Mouse (Mus musculus) heart, adult 2 months (tissue): ENCODE measurements around the gene Ubxn10. TPM values are rescaled to one million over a fixed set of nuclear protein-coding genes. Genes with fewer than 3 reads are reported as not detected.
A peak's percentile ranks its signal among the peaks of the same experiment; 100 is the strongest.

Experiments
- DNase-seq, 2 experiments: peaks; one replicate each; pipeline ENCODE4 v3.0.0; 2021
- H3K27ac ChIP-seq: fragments of 200-600 bp; 2 replicates; pipeline ENCODE4 v1.8.1; 2022
- H3K27me3 ChIP-seq: fragments of 200-500 bp; 2 replicates; pipeline ENCODE4 v1.6.1; 2012; ENCODE audit warnings: mild to moderate bottlenecking, low read length, inconsistent platforms, mixed read lengths; ENCODE audit not compliant: control insufficient read depth, insufficient read depth
- H3K36me3 ChIP-seq: fragments of 200-500 bp; 2 replicates; pipeline ENCODE4 v1.6.1; 2012; ENCODE audit warnings: low read length, inconsistent platforms; ENCODE audit not compliant: control insufficient read depth, insufficient read depth
- H3K4me1 ChIP-seq: fragments of 200-500 bp; 2 replicates; pipeline ENCODE4 v1.6.1; 2011; ENCODE audit warnings: low read length; ENCODE audit not compliant: control insufficient read depth, insufficient read depth
- H3K4me3 ChIP-seq: fragments of 200-600 bp; 2 replicates; pipeline ENCODE4 v1.8.1; 2022
- H3K79me2 ChIP-seq: fragments of 200-500 bp; replicated peaks from 2 replicates; pipeline ENCODE4 v1.6.1; 2012; ENCODE audit warnings: mild to moderate bottlenecking, inconsistent platforms, low read length, moderate library complexity, mixed read lengths; ENCODE audit not compliant: control insufficient read depth, insufficient read depth
- H3K9ac ChIP-seq: fragments of 200-500 bp; 2 replicates; pipeline ENCODE4 v1.6.1; 2012; ENCODE audit warnings: low read depth, mild to moderate bottlenecking, control low read depth, inconsistent platforms, low read length, mixed read lengths
- CTCF ChIP-seq: fragments of 200-600 bp; IDR thresholded peaks from 2 replicates; pipeline ENCODE4 v1.8.1; 2022; ENCODE audit warnings: antibody characterized with exemption, mild to moderate bottlenecking, moderate library complexity
- EP300 ChIP-seq: fragments of 200-500 bp; IDR thresholded peaks from 2 replicates; pipeline ENCODE4 v1.6.1; 2011; ENCODE audit warnings: low read depth, low read length, control low read depth; ENCODE audit not compliant: insufficient read depth
- POLR2A ChIP-seq: fragments of 200-500 bp; IDR thresholded peaks from 2 replicates; pipeline ENCODE4 v1.6.1; 2011; ENCODE audit warnings: mild to moderate bottlenecking, low read depth, low read length, control low read depth; ENCODE audit not compliant: insufficient read depth
- WGBS: fragments of 180-500 bp; shearing (Covaris S2); methylation state at CpG from one replicate; pipeline ENCODE4 v1.1.7; 2018; 5-methylcytosine and 5-hydroxymethylcytosine counted together
- intact Hi-C: fragments of 180-260 bp; cut with DNase I; formaldehyde crosslinking; loops from one replicate; pipeline ENCODE4 v1.15.1; 2025
- polyA plus RNA-seq: library from polyadenylated mRNA; depleted of rRNA; stranded (reverse); fragments of >200 nt; gene quantifications from 2 replicates; pipeline ENCODE4 v1.2.3, GENCODE M21; 2012
- total RNA-seq, 2 experiments: library from RNA; stranded (reverse); gene quantifications; 2 replicates each; pipeline ENCODE4 v1.2.3; 2021

Gene Ubxn10
- total and polyA plus RNA-seq, 3 experiments, result 1.6 to 7.2 (median 2.7) TPM

DNA sequence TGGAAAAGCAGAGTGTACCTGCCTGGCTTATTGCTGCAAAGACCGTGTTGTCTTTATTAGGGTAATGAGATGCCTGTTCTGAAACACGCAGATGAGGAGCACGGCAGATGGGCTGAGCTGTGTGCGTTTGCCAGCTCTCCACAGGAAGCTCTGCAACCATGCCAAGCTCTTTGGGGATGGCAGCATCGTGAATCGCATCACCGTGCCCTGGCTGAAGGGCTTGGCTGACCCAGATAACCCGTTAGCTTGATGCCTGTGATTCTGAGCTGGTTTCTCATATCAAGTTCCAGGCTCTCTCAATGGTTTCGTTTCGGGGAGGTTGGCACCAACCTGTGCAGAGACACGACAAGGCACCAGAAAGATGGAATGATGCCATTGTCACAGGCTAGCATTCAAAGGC lies 26.3 kb downstream of the Ubxn10 start:
- no peak overlapping the region for H3K9ac ChIP-seq
- intact Hi-C loops, result no loop called here
- no peaks in the 10 kb centered on the region for H3K36me3 ChIP-seq
- WGBS, result 75% methylated on average over 11 of the region's 11 CpGs
- no peak overlapping the region for H3K4me3 ChIP-seq
- no peaks in the 10 kb centered on the region for H3K79me2 ChIP-seq
- no peak overlapping the region for H3K27ac ChIP-seq
- TF ChIP-seq CTCF, result no peak
- TF ChIP-seq EP300, result no peak
- no peak for TF ChIP-seq POLR2A
- DNase-seq, result peak in 1 of 2 experiments; percentile 10
- no peaks in the 10 kb centered on the region for H3K4me1 ChIP-seq
- no peaks in the 10 kb centered on the region for H3K27me3 ChIP-seq

DNA sequence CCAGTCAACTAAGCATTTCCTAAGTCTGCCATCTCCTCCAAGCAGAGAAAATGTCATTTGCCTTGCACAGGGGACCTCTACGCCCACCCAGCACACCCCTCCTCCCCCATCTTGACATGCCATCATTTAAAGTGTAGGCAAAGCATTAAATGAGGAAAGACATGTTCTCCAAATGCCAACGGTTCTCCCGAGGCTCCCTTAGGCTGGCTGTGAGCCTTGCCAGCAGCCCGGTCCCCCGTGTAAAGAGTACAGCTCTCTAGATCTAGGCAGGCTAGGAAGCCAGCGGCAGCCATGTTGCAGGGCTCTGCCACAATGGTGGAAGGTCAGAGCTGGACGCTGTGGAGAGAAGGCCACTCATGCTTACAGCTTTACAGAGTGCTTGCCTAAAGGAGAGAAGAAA lies 27.0 kb downstream of the Ubxn10 start:
- intact Hi-C loops, result loop anchor here (5.0 kb wide), 1 partner anchor 37 kb away; no protein-coding TSS in a partner anchor
- 71% methylated on average over 7 of the region's 7 CpGs for WGBS
- TF ChIP-seq POLR2A (no peak), EP300 (no peak), CTCF (no peak)

DNA sequence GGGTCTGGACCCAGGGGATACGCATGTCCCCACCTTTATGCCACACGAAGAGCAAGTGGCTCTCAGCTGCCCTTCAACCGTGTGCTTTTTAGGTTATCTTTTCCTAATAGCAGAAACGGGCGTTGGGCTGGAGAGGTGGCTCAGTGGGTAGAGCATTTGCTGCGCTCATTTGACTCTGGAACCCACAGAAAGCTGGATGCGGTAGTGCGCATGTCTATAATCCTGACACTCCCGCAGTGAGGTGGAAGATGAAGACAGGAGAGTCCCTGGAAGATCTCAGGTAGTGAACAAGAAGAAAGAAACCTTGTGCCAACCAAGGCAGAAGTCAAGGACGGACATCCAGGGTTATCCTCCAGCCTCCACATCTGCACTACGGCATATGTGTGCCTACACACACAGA lies 27.7 kb downstream of the Ubxn10 start:
- TF ChIP-seq CTCF (no peak), EP300 (no peak), POLR2A (no peak)
- 79% methylated on average over 11 of the region's 11 CpGs for WGBS
- intact Hi-C loops, result loop anchor here (5.0 kb wide), 1 partner anchor 38 kb away; no protein-coding TSS in a partner anchor
- Histone ChIP-seq H3K9ac (no peak overlapping the region), H3K4me3 (no peak overlapping the region), H3K79me2 (no peaks in the 10 kb centered on the region), H3K27me3 (no peaks in the 10 kb centered on the region), H3K4me1 (no peaks in the 10 kb centered on the region), H3K27ac (no peak overlapping the region), H3K36me3 (no peaks in the 10 kb centered on the region)
- DNase-seq, result no peak

More for the DNA sequence above, 27.0 kb downstream of the Ubxn10 start:
- DNase-seq, result peak in 1 of 2 experiments; percentile 9
- no peaks in the 10 kb centered on the region for H3K27me3 ChIP-seq
- H3K79me2 ChIP-seq, result no peaks in the 10 kb centered on the region
- H3K36me3 ChIP-seq, result no peaks in the 10 kb centered on the region
- no peaks in the 10 kb centered on the region for H3K4me1 ChIP-seq
- no peak overlapping the region for H3K9ac ChIP-seq
- H3K4me3 ChIP-seq, result no peak overlapping the region
- no peak overlapping the region for H3K27ac ChIP-seq

DNA sequence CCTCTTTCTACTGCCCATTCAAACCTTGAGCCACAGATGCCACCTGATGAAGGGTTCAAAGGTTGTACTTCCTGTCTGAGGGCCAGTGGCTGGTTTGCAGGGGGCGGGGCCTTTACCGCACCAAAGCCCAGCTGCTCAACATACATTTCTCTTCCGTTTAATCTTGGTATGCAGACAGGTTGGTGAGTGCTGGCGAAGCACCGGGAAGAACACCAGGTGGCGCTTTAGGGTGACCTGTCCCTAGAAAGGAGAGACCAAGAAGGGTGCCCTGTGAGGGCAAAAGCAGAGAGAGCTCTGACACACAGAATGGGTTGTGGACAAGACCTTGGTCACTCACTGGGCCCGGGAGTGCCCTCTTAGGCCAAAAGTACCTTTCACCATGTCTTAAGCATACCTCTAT lies 28.3 kb downstream of the Ubxn10 start:
- peak; percentile 81 for TF ChIP-seq CTCF
- no peak for TF ChIP-seq EP300
- no peaks in the 10 kb centered on the region for H3K27me3 ChIP-seq

DNA sequence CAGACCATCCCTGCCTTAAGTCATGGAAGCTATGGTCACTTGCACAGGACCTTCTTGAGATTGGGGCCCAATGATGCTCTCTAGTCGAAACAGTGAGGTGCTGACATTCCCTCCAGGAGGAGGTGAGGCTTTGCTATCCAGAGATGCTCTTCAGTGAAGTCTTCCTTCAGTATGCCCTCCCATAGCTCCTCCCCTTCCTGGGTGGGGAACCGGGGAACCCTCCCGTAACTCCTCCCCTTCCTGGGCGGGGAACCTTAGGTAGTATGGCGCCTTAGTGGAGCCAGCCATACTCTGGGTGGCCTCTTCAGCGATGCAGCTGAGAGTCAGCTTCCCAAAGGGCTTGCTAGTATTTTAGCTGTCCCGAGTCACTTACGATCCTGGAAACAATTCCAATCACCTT lies 30.3 kb downstream of the Ubxn10 start:
- intact Hi-C loops, result loop anchor here (5.0 kb wide), 1 partner anchor 41 kb away; no protein-coding TSS in a partner anchor
- no peaks in the 10 kb centered on the region for H3K4me1 ChIP-seq

More for the DNA sequence above, 28.3 kb downstream of the Ubxn10 start:
- Histone ChIP-seq H3K4me3 (no peak overlapping the region), H3K27ac (no peak overlapping the region), H3K4me1 (no peaks in the 10 kb centered on the region), H3K79me2 (no peaks in the 10 kb centered on the region), H3K36me3 (no peaks in the 10 kb centered on the region), H3K9ac (no peak overlapping the region)
- peak; percentile 35 to 59 for DNase-seq
- intact Hi-C loops, result loop anchor here (1.0 to 5.0 kb wide), 2 partner anchors 39 to 143 kb away; no protein-coding TSS in a partner anchor
- WGBS, result 4% methylated on average over 7 of the region's 7 CpGs

GRCm38 (mm10) chr4:138704169-138704568 lies 32.8 kb downstream of the Ubxn10 start:
- intact Hi-C loops, result no loop called here
- 82% methylated on average over 4 of the region's 4 CpGs for WGBS
- Histone ChIP-seq H3K4me3 (no peak overlapping the region), H3K27me3 (no peaks in the 10 kb centered on the region; the same call in 1 of the 2 replicates), H3K36me3 (no peaks in the 10 kb centered on the region), H3K4me1 (no peaks in the 10 kb centered on the region), H3K9ac (no peak overlapping the region), H3K27ac (no peak overlapping the region), H3K79me2 (no peaks in the 10 kb centered on the region)
- DNase-seq, result no peak
- TF ChIP-seq EP300 (no peak), CTCF (no peak), POLR2A (no peak)

More for the DNA sequence above, 30.3 kb downstream of the Ubxn10 start:
- H3K79me2 ChIP-seq, result no peaks in the 10 kb centered on the region
- no peak overlapping the region for H3K9ac ChIP-seq
- H3K27me3 ChIP-seq, result no peaks in the 10 kb centered on the region; the same call in 1 of the 2 replicates
- TF ChIP-seq EP300 (no peak), POLR2A (no peak), CTCF (no peak)
- no peak overlapping the region for H3K27ac ChIP-seq
- no peak for DNase-seq
- 91% methylated on average over 8 of the region's 8 CpGs for WGBS
- no peaks in the 10 kb centered on the region for H3K36me3 ChIP-seq
- no peak overlapping the region for H3K4me3 ChIP-seq
